Mouse (Mus musculus) C2C12 (cell line): ENCODE results near the gene Afap1.

Experiments
- CEBPB ChIP-seq: IDR thresholded peaks from one replicate; pipeline ENCODE4 v1.6.1; 2011; ENCODE audit warnings: low read depth, mild to moderate bottlenecking, control low read depth, moderate library complexity
- CTCF ChIP-seq: IDR thresholded peaks from one replicate; pipeline ENCODE4 v1.5.1; 2011; ENCODE audit not compliant: control insufficient read depth, insufficient read depth, insufficient read length
- FOSL1 ChIP-seq: IDR thresholded peaks from one replicate; pipeline ENCODE4 v1.8.0; 2011; ENCODE audit warnings: mild to moderate bottlenecking, low read length; ENCODE audit not compliant: poor library complexity, insufficient read depth, severe bottlenecking
- MAX ChIP-seq: IDR thresholded peaks from one replicate; pipeline ENCODE4 v1.6.1; 2011; ENCODE audit warnings: mild to moderate bottlenecking, control low read depth
- MYOD1 ChIP-seq: IDR thresholded peaks from one replicate; pipeline ENCODE4 v1.6.1; 2011; ENCODE audit warnings: low read depth; ENCODE audit not compliant: control insufficient read depth, insufficient read length
- MYOG ChIP-seq: IDR thresholded peaks from one replicate; pipeline ENCODE4 v1.6.1; 2011; ENCODE audit not compliant: control insufficient read depth, insufficient read length; ENCODE audit errors: extremely low read depth
- USF1 ChIP-seq: IDR thresholded peaks from one replicate; pipeline ENCODE4 v1.6.1; 2011; ENCODE audit warnings: low read depth, mild to moderate bottlenecking, control low read depth, moderate library complexity

GRCm38 (mm10) chr5:35923448-35923847 lies 30.3 kb downstream of the Afap1 start:
- TF ChIP-seq CTCF: no peak
- no peak for TF ChIP-seq MYOD1
- no peak for TF ChIP-seq CEBPB
- peak; percentile 87 for TF ChIP-seq USF1
- no peak for TF ChIP-seq FOSL1
- TF ChIP-seq MAX: no peak
- TF ChIP-seq MYOG: no peak
